Mouse (Mus musculus) thymus, postnatal 25 days (tissue): ENCODE data around the gene Fgfr2.

ENCODE experiments used
- DNase-seq: peaks from one replicate; pipeline ENCODE4 v3.0.0; 2022

Gene Fgfr2

DNA sequence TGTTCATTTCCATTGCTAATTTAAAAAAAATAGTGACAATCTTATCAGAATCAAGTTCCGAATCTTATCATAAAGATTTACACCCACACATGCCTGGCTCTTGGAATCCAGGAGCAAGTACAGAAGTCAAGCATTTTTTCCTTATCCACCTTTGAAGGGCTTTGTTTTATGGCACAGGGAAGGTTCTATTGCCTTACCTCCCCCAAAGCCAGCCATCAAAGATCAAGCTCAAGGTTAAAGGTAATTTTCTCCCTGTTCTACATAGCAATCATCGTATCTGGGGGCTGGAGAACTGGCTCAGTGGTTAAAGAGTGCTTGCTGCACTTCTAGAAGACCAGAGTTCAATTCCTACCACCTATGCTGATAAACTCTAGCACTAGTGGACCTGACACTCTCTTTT lies 2928.1 kb downstream of the Fgfr2 start:
- DNase-seq, result no peak

GRCm38 (mm10) chr7:130190329-130190975 lies 2932.7 kb downstream of the Fgfr2 start:
- no peak for DNase-seq

- no peak for DNase-seq
Observed at GRCm38 (mm10) chr7:130189901-130190300, 2933.2 kb downstream of the Fgfr2 start.

DNA sequence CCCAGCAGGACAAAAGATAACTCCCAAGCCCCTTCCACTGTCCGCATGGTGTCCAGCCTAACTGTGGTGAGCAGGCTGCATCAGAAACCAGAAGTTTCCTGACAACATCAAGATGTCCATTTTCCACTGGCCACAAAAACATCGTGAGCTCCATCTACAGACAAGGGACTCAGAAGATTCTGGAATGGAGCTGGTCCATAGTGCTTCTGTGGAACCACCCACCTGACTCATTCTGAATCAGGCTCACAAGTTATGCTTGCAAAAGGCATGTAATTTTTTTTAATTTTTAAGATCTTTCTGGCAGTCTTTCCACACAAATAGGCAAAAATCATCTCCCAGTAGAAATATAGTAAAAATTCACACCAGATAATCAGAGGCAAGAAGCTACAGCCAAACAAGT lies 2935.0 kb downstream of the Fgfr2 start:
- DNase-seq, result no peak

DNA sequence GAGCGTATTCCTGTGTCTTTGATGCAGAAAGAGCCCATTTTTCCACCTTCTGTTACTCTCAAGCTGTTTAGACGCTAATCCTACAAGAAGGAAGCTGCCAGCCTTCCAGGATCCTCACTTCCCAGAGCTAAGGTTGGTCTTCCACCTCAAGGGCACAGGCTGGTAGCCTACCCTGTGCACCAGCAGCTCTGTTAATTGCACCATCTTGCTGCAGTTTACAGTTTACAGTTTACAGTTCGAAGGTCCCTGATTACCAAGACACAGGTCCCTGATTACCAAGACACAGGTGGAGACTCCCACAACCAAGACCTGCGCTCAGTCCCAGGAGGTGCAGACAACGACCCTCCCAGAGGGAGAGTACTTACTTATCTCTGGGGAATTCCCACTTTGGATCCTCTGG lies 2938.3 kb downstream of the Fgfr2 start:
- no peak for DNase-seq

DNA sequence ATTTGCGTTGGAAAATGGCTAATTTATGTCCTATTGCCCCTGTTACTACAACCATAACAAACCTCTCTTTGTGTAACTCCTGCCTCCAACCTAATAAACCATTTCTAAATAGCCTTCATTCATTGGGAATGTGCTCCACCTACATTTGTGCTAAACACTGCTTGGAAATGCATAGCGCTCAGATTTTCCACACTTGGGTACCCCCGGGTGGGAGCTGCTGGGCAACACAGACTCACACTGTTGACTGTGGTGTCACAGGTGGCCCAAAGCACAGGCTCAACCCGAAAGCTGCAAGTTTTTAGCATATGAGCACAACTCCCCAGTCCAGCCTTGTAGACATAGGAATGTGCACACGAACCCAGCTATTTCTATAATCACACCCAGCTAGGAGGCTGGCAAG lies 2939.2 kb downstream of the Fgfr2 start:
- no peak for DNase-seq

DNA sequence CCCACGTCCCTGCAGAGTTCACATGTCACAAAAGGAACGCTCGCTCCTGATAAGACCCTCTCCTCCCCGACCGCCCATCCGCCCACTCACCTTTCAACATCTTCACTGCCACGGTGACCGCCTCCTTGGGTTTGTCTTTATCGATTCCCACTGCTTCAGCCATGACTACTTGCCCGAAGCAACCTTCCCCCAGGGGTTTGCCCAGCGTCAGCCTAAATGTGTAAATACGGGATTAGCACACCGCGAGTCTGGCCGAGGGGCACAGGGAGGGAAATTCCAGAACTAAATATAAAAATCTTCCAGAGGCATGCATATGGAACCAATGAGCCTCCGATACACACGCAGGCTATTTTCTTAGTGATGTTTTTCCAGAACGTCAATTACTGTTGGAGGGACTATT lies 2940.6 kb downstream of the Fgfr2 start:
- DNase-seq, result no peak

GRCm38 (mm10) chr7:130178991-130179390 lies 2944.2 kb downstream of the Fgfr2 start:
- no peak for DNase-seq

DNA sequence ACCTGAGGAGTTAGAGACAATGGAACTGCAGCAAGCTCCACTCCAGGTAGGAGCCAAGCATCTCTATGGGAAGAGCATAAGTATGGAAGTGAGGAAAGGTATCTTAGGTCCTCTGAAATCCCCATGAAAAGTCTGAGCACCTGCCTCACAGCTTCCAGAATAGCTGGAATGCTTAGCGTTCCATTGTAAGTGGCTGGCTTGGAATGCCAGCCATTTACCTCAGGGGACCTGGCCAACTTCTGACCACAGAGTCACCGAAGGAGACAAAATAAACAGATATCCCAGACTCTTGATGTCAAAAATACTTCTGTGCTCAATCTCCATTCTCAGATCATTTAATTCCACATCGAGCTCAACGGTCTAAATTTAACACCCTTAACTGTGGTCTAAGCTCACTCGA lies 2946.1 kb downstream of the Fgfr2 start:
- no peak for DNase-seq

GRCm38 (mm10) chr7:130174525-130174924 lies 2948.6 kb downstream of the Fgfr2 start:
- no peak for DNase-seq

DNA sequence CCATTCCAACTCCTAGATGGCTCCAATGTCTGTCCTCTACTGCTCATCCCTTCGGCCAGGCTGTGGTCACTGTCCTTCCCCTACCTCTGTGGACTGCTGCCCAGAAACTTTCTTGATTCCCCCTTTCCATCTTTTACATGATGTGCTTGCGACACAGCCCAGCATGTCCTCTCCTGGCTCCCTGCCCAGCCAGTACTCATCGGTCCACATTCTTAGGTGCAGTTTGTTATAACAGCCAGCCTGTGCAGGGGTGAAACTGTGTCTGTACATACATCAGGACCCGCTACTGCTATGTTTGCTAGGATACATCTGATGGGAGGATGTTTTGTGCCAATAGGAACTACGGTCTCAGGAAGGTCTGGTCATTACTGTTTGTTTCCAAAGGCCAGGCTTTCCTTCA lies 2949.2 kb downstream of the Fgfr2 start:
- DNase-seq, result no peak

GRCm38 (mm10) chr7:130170144-130170543 lies 2953.0 kb downstream of the Fgfr2 start:
- DNase-seq, result no peak

- DNase-seq, result no peak
Observed at GRCm38 (mm10) chr7:130168296-130168695, 2954.9 kb downstream of the Fgfr2 start.

GRCm38 (mm10) chr7:130167261-130167660 lies 2955.9 kb downstream of the Fgfr2 start:
- no peak for DNase-seq

DNA sequence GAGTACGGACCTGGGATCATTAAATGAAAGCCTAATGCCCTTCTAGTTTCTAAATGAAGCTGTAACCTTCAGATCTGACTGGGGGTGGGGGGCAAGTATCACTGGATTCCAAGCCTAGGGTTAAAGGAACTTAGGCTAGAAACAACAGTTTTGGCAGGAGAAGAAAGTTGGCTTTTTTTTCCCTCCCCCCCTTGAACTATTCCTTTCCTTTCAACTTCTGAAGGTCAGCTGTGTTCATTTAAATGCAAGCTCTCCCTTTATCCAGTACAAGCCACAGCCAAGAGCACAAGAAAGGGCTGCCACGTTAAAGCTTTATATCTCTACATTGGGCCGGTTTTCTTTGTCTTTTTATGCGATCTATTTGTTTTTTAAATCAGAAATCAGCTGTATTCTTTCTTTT lies 2957.0 kb downstream of the Fgfr2 start:
- DNase-seq, result no peak

DNA sequence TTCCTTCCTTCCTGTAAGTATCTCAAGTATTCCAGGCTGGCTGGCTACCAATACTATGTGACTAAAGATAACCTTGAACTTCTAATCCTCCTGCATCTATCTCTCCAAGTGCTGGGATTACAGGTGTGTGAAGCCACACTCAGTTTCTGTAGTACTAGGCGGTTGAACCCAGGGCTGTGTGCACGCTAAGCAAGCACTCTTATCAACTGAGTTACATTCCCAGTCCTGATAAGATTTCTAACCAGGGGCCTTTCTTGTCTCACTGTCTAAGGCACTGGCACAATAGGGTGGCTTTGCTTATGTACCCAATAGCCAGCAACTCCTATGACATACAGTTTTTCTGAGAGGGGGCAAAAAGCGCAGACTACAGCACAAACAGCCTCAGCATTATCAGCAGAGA lies 2957.7 kb downstream of the Fgfr2 start:
- no peak for DNase-seq

DNA sequence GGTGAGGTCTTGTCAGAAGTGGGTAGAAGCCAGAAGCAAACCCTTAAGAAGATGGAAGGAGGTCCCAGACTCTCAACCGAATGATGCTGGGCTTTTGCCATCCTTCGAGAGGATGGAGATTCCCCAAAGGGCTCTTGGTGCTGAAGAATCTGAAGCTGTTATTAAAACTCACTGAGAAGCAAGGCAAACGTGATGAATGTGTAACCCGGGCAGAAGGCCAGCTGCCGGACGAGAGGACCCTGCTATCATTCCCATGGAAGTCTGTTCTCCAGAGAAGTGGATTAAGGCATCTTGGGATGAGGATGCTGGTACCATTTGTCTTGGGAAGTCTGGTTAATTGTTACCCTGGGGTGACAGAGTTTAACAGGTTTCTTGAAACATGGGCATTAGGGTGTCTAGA lies 2960.4 kb downstream of the Fgfr2 start:
- DNase-seq, result no peak

- no peak for DNase-seq
Observed at GRCm38 (mm10) chr7:130161581-130161980, 2961.6 kb downstream of the Fgfr2 start.

GRCm38 (mm10) chr7:130158845-130159244 lies 2964.3 kb downstream of the Fgfr2 start:
- DNase-seq, result no peak

- no peak for DNase-seq
Observed at GRCm38 (mm10) chr7:130153363-130153969, 2969.7 kb downstream of the Fgfr2 start.

GRCm38 (mm10) chr7:130148906-130149305 lies 2974.2 kb downstream of the Fgfr2 start:
- DNase-seq, result no peak

DNA sequence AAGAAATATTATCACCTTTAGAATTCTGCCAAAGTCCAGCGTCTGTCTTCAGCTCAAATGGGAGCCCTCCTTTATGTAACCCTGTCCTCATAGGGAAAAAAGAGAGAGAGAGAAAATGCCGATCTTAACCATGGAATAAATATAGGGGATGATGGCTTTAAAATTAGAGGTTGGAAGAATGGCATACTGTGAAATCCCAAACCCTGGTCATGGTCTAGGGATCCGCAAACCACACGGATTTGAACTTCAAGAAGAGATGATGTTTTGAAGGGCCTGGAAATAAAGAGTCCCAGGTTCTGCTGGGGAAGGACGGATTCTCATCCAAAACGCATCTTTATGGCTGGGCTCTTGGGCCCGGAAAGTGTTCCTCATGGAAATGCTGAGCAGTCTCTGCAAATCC lies 2975.9 kb downstream of the Fgfr2 start:
- no peak for DNase-seq

DNA sequence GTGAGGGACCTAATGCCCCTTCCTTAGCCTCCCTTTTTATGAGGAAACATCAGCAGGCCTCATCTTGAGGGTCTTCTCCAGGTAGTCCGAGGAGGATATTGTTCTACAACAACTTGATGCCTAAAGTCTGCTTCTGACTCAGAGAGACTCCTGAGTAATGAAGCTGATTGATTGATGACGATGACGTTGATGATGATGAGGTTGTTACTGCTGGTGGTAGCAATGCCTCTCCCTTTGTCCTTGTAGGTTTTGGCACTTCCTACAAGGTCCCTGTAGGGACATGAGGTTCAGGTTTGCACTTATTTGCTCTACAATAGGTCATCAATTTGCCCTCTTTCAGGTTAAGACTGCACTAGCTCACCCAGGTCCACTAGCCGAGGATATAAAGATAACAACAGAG lies 2977.9 kb downstream of the Fgfr2 start:
- DNase-seq, result no peak

GRCm38 (mm10) chr7:130143371-130143770 lies 2979.8 kb downstream of the Fgfr2 start:
- DNase-seq, result no peak
